Mouse (Mus musculus) liver, embryonic 16.5 days (tissue): ENCODE measurements around the gene Ap1s3. TPM values are rescaled to one million over a fixed set of nuclear protein-coding genes. Genes with fewer than 3 reads are reported as not detected.
A peak's percentile ranks its signal among the peaks of the same experiment; 100 is the strongest.

Experiments used
- ATAC-seq: fragments of 200-750 bp; cut with Nextera tagmentation; 2 replicates; pipeline ENCODE4 v1.8.0; 2017; ENCODE audit warnings: low read depth, mild to moderate bottlenecking, moderate number of reproducible peaks, moderate library complexity
- H3K27ac ChIP-seq: fragments of 300-500 bp; sonication (generic); 2 replicates; pipeline ENCODE4 v1.5.1; 2014; ENCODE audit warnings: mild to moderate bottlenecking, low read length
- H3K27me3 ChIP-seq: fragments of 300-500 bp; sonication (generic); 2 replicates; pipeline ENCODE4 v1.6.1; 2014; ENCODE audit warnings: low read depth, low read length, mixed read lengths; ENCODE audit not compliant: control insufficient read depth, insufficient read depth
- H3K36me3 ChIP-seq: fragments of 300-500 bp; sonication (generic); 2 replicates; pipeline ENCODE4 v1.6.1; 2014; ENCODE audit warnings: mild to moderate bottlenecking; ENCODE audit not compliant: control insufficient read depth, insufficient read depth
- H3K4me1 ChIP-seq: fragments of 300-500 bp; sonication (generic); 2 replicates; pipeline ENCODE4 v1.6.1; 2014; ENCODE audit warnings: low read depth, low read length, mixed read lengths; ENCODE audit not compliant: control insufficient read depth
- H3K4me2 ChIP-seq: fragments of 300-500 bp; sonication (generic); 2 replicates; pipeline ENCODE4 v1.6.1; 2014; ENCODE audit warnings: low read depth, low read length, mixed read lengths
- H3K4me3 ChIP-seq: fragments of 300-500 bp; sonication (generic); 2 replicates; pipeline ENCODE4 v1.5.1; 2014; ENCODE audit warnings: low read depth, mild to moderate bottlenecking, low read length
- H3K9ac ChIP-seq: fragments of 300-500 bp; sonication (generic); 2 replicates; pipeline ENCODE4 v1.6.1; 2014; ENCODE audit warnings: low read depth, low read length
- H3K9me3 ChIP-seq: fragments of 300-500 bp; sonication (generic); replicated peaks from 2 replicates; pipeline ENCODE4 v1.6.1; 2016; ENCODE audit warnings: low read length; ENCODE audit not compliant: control insufficient read depth
- WGBS: fragments of 180-500 bp; shearing (Covaris S2); extraction: QIAGEN DNeasy Blood & Tissue Kit; methylation state at CpG from one replicate; pipeline ENCODE4 v1.1.7; 2014; ENCODE audit not compliant: insufficient replicate concordance; 5-methylcytosine and 5-hydroxymethylcytosine counted together
- polyA plus RNA-seq: library from polyadenylated mRNA; unstranded; fragments of >200 nt; fragmentation: Nextera tagmentation; extraction: Ambion mirVana; gene quantifications from 2 replicates; pipeline ENCODE4 v1.2.1, GENCODE M21; 2015

Ap1s3 gene
- polyA plus RNA-seq, 1 experiment from 2014 or later: 0.17 TPM

GRCm38 (mm10) chr1:79591091-79591490 is 80.7 kb downstream of the Ap1s3 start:
- H3K9me3 ChIP-seq: no peaks in the 10 kb centered on the region
- no peak overlapping the region for H3K9ac ChIP-seq
- WGBS: 38% methylated on average over 1 of the region's 1 CpGs
- no peaks in the 10 kb centered on the region for H3K27me3 ChIP-seq
- no peaks in the 10 kb centered on the region for H3K36me3 ChIP-seq
- ATAC-seq: no peak
- H3K4me1 ChIP-seq: no peaks in the 10 kb centered on the region
- no peak overlapping the region for H3K4me2 ChIP-seq
- no peak overlapping the region for H3K4me3 ChIP-seq
- no peak overlapping the region for H3K27ac ChIP-seq

GRCm38 (mm10) chr1:79589971-79590763 is 81.6 kb downstream of the Ap1s3 start:
- Histone ChIP-seq H3K9me3 (no peaks in the 10 kb centered on the region), H3K4me3 (no peak overlapping the region), H3K9ac (no peak overlapping the region), H3K27ac (no peak overlapping the region), H3K4me1 (no peaks in the 10 kb centered on the region), H3K27me3 (no peaks in the 10 kb centered on the region), H3K4me2 (no peak overlapping the region), H3K36me3 (no peaks in the 10 kb centered on the region)
- 58% methylated on average over 4 of the region's 4 CpGs for WGBS
- no peak for ATAC-seq

- no peak overlapping the region for H3K27ac ChIP-seq
- no peak overlapping the region for H3K4me3 ChIP-seq
- no peaks in the 10 kb centered on the region for H3K9me3 ChIP-seq
- no peaks in the 10 kb centered on the region for H3K27me3 ChIP-seq
- H3K9ac ChIP-seq: no peak overlapping the region
- ATAC-seq: no peak
- no peak overlapping the region for H3K4me2 ChIP-seq
- 63% methylated on average over 6 of the region's 6 CpGs for WGBS
- no peaks in the 10 kb centered on the region for H3K4me1 ChIP-seq
- H3K36me3 ChIP-seq: no peaks in the 10 kb centered on the region
These were observed 82.3 kb downstream of the Ap1s3 start for GRCm38 (mm10) chr1:79589424-79589823.

GRCm38 (mm10) chr1:79581136-79581679 is 90.6 kb downstream of the Ap1s3 start:
- no peak for ATAC-seq
- WGBS: 11% methylated on average over 15 of the region's 15 CpGs

GRCm38 (mm10) chr1:79577357-79577756 is 94.4 kb downstream of the Ap1s3 start:
- Histone ChIP-seq H3K4me2 (no peak overlapping the region), H3K9me3 (no peaks in the 10 kb centered on the region), H3K36me3 (no peaks in the 10 kb centered on the region), H3K27me3 (no peaks in the 10 kb centered on the region), H3K27ac (no peak overlapping the region), H3K4me1 (no peaks in the 10 kb centered on the region), H3K9ac (no peak overlapping the region), H3K4me3 (no peak overlapping the region)
- ATAC-seq: no peak
- WGBS: 75% methylated on average over 3 of the region's 3 CpGs

More at GRCm38 (mm10) chr1:79581136-79581679, 90.6 kb downstream of the Ap1s3 start:
- Histone ChIP-seq H3K27me3 (no peaks in the 10 kb centered on the region), H3K4me1 (no peaks in the 10 kb centered on the region), H3K4me3 (peak overlapping the region; percentile 22), H3K9ac (no peak overlapping the region), H3K36me3 (no peaks in the 10 kb centered on the region), H3K27ac (no peak overlapping the region), H3K9me3 (no peaks in the 10 kb centered on the region), H3K4me2 (peak overlapping the region; percentile 44)

GRCm38 (mm10) chr1:79571912-79572311 is 99.9 kb downstream of the Ap1s3 start:
- Histone ChIP-seq H3K4me1 (no peaks in the 10 kb centered on the region), H3K27me3 (no peaks in the 10 kb centered on the region), H3K9ac (no peak overlapping the region), H3K27ac (no peak overlapping the region), H3K4me2 (no peak overlapping the region), H3K36me3 (no peaks in the 10 kb centered on the region), H3K4me3 (no peak overlapping the region), H3K9me3 (no peaks in the 10 kb centered on the region)
- no peak for ATAC-seq
- WGBS: 74% methylated on average over 4 of the region's 4 CpGs

GRCm38 (mm10) chr1:79571126-79571525 is 100.6 kb downstream of the Ap1s3 start:
- no peak overlapping the region for H3K4me2 ChIP-seq
- no peak overlapping the region for H3K4me3 ChIP-seq
- no peak for ATAC-seq
- H3K27me3 ChIP-seq: no peaks in the 10 kb centered on the region
- no peaks in the 10 kb centered on the region for H3K36me3 ChIP-seq
- no peak overlapping the region for H3K9ac ChIP-seq
- no peaks in the 10 kb centered on the region for H3K4me1 ChIP-seq
- no peak overlapping the region for H3K27ac ChIP-seq
- 73% methylated on average over 6 of the region's 6 CpGs for WGBS
- no peaks in the 10 kb centered on the region for H3K9me3 ChIP-seq

GRCm38 (mm10) chr1:79561186-79561585 is 110.6 kb downstream of the Ap1s3 start:
- H3K9me3 ChIP-seq: no peaks in the 10 kb centered on the region
- H3K9ac ChIP-seq: no peak overlapping the region
- no peak for ATAC-seq
- no peak overlapping the region for H3K4me3 ChIP-seq
- no peaks in the 10 kb centered on the region for H3K36me3 ChIP-seq
- no peaks in the 10 kb centered on the region for H3K4me1 ChIP-seq
- H3K27ac ChIP-seq: no peak overlapping the region
- no peaks in the 10 kb centered on the region for H3K27me3 ChIP-seq
- WGBS: 18% methylated on average over 5 of the region's 5 CpGs
- H3K4me2 ChIP-seq: no peak overlapping the region
